Mouse (Mus musculus): ENCODE measurements around the gene Slc38a5. TPM values are rescaled to one million over a fixed set of nuclear protein-coding genes. Genes with fewer than 3 reads are reported as not detected.

The Slc38a5 gene
- 0.18 and 0.64 TPM in 2 replicates for polyA plus RNA-seq (2015; fragmentation: Nextera tagmentation; extraction: Ambion mirVana)

DNA sequence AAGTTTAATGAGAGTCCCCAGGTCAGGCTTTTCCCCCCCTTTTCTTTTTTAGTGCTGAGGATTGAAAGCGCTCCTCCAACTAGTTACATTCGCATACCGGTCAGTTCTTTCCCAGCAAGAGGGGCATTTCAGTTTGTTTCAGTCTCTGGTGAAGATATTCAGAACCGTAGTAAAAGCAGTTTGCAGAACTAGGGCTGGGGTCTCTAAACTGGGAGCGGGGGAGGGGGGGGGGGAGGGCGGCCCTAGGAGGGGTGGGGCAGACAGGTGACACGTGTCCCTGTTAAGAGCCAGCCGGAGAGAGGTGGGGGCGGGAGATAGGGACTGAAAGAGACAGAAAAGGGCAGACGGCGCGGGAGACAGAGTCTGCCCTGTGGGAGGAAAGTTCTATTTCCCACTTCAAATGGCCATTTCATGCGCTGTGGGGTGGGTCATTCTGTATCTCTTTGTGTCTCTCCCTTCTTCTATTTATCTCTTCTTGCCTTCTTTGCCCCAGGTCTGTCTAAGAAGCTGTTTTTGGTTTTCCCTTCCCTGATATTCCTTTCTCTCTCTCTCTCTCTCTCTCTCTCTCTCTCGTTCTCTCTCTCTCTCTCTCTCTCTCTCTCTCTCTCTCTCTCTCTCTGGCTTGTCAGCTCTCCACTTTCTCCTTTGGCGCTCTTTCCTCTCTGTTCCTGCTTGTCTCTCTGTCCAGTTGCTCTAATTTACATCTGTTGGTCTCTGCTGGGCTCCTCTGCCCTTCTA, at the start of gene Slc38a5:
Gene Slc38a5, plus strand, starts transcription at position 51 of the 738 bp plus-strand sequence.
- H3K27me3 ChIP-seq, result no peaks in the 10 kb centered on the region

GRCm38 (mm10) chrX:8222296-8222677, 48.6 kb upstream of the Slc38a5 start:
- Histone ChIP-seq H3K4me1 (no peaks in the 10 kb centered on the region), H3K36me3 (no peaks in the 10 kb centered on the region), H3K27ac (replicated peaks) (no peak overlapping the region), H3K9me3 (replicated peaks) (no peaks in the 10 kb centered on the region), H3K4me3 (replicated peaks) (no peak overlapping the region), H3K4me2 (replicated peaks) (no peak overlapping the region), H3K9ac (no peak overlapping the region), H3K27me3 (no peaks in the 10 kb centered on the region)
- ATAC-seq (ENCODE audit: insufficient number of reproducible peaks, low FRiP score, low TSS enrichment, low read depth), result no peak
- 44% methylated on average over 3 of the region's 3 CpGs for WGBS

More for the DNA sequence above, at the start of gene Slc38a5:
- no peak within 1 kb of the TSS for H3K9ac ChIP-seq
- H3K4me2 ChIP-seq (replicated peaks), result no peak within 1 kb of the TSS; the same call in 1 of the 2 replicates
- no peaks in the 10 kb centered on the region for H3K9me3 ChIP-seq (replicated peaks)
- no peak within 1 kb of the TSS for H3K27ac ChIP-seq (replicated peaks)
- ATAC-seq (ENCODE audit: insufficient number of reproducible peaks, low FRiP score, low TSS enrichment, low read depth), result no peak
- no peaks in the 10 kb centered on the region for H3K36me3 ChIP-seq
- WGBS, result 12% methylated on average over 12 of the region's 15 CpGs
- H3K4me3 ChIP-seq (replicated peaks), result no peak within 1 kb of the TSS
- no peaks in the 10 kb centered on the region for H3K4me1 ChIP-seq

- no peak overlapping the region for H3K4me2 ChIP-seq (replicated peaks)
- H3K27me3 ChIP-seq, result no peaks in the 10 kb centered on the region
- ATAC-seq (ENCODE audit: insufficient number of reproducible peaks, low FRiP score, low TSS enrichment, low read depth), result peak; percentile 39; the same call in 1 of the 2 replicates
- no peaks in the 10 kb centered on the region for H3K36me3 ChIP-seq
- no peaks in the 10 kb centered on the region for H3K9me3 ChIP-seq (replicated peaks)
- no peak overlapping the region for H3K4me3 ChIP-seq (replicated peaks)
- no peak overlapping the region for H3K9ac ChIP-seq
- peak overlapping the region; percentile 55; the same call in 1 of the 2 replicates for H3K27ac ChIP-seq (replicated peaks)
- 34% methylated on average over 7 of the region's 7 CpGs for WGBS
- H3K4me1 ChIP-seq, result no peaks in the 10 kb centered on the region
Measured at GRCm38 (mm10) chrX:8222678-8223421, 48.1 kb upstream of the Slc38a5 start.

DNA sequence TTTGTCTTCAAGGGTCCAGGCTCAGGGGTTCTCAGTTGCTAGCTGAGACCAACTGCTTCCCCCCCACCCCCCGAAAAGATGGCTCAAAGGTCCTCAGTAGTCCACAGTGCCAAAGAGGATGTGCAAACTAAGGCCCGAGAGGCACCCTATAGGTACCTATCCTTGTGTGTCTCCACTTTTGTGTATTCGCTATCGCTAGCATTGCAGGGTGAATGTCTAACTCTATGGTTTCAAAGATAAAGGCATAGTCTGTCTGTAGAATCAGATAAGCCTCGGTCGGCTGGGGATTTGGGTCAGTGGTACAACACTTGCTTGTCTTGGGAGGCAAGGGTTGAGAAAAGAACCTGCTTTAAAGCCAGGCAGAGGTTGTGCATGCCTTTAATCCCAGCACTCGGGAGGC, 47.5 kb upstream of the Slc38a5 start:
- no peaks in the 10 kb centered on the region for H3K4me1 ChIP-seq
- no peak overlapping the region for H3K9ac ChIP-seq
- no peak for ATAC-seq (ENCODE audit: insufficient number of reproducible peaks, low FRiP score, low TSS enrichment, low read depth)

DNA sequence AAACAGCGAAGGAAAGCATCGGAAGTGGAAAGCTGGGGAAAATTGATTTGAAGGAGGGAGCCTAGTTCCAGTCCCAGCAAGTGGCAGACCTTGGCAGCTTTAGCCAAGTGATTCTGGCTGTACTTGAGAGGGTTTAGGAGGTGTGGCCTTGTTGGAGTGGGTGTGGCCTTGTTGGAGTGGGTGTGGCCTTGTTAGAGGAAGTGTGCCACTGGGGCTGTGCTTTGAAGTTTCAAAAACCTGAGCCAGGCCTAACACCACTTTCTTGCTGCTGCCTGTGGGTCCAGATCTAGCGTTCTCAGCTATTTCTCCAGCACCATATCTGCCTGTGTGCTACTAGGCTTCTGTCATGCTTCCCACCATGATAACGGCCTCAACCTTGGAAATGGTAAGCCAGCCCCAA, 40.7 kb upstream of the Slc38a5 start:
- ATAC-seq (ENCODE audit: insufficient number of reproducible peaks, low FRiP score, low TSS enrichment, low read depth), result no peak
- H3K4me2 ChIP-seq (replicated peaks), result no peak overlapping the region
- 79% methylated on average over 4 of the region's 4 CpGs for WGBS
- H3K27me3 ChIP-seq, result no peaks in the 10 kb centered on the region
- H3K27ac ChIP-seq (replicated peaks), result no peak overlapping the region
- H3K9me3 ChIP-seq (replicated peaks), result no peaks in the 10 kb centered on the region
- no peak overlapping the region for H3K9ac ChIP-seq
- H3K4me1 ChIP-seq, result no peaks in the 10 kb centered on the region
- H3K4me3 ChIP-seq (replicated peaks), result no peak overlapping the region
- no peaks in the 10 kb centered on the region for H3K36me3 ChIP-seq

More for the DNA sequence above, 47.5 kb upstream of the Slc38a5 start:
- H3K36me3 ChIP-seq, result no peaks in the 10 kb centered on the region
- H3K27ac ChIP-seq (replicated peaks), result 0 out of 2 replicates have a peak overlapping the region, but pooled peaks have one; percentile 55
- H3K9me3 ChIP-seq (replicated peaks), result no peaks in the 10 kb centered on the region
- H3K4me2 ChIP-seq (replicated peaks), result no peak overlapping the region
- 79% methylated on average over 7 of the region's 7 CpGs for WGBS
- no peaks in the 10 kb centered on the region for H3K27me3 ChIP-seq
- no peak overlapping the region for H3K4me3 ChIP-seq (replicated peaks)

DNA sequence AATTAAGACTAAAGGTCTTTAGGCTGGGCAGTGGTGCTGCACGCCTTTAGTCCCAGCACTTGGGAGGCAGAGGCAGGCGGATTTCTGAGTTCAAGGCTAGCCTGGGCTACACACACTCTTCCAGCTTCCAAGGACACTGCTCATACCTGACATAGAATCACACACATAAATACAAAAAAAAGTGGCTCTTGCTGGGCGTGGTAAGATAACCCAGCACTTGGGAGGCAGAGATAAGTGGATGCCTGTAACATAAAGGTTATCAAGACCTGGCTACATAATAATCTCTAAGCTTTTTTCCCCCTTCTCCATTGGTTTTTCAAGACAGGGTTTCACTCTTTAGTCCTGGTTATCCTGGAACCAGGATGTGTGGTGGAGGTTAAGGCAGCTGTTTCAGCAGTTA, 37.3 kb upstream of the Slc38a5 start:
- H3K9me3 ChIP-seq (replicated peaks), result no peaks in the 10 kb centered on the region
- no peaks in the 10 kb centered on the region for H3K36me3 ChIP-seq
- no peak for ATAC-seq (ENCODE audit: insufficient number of reproducible peaks, low FRiP score, low TSS enrichment, low read depth)
- no peak overlapping the region for H3K9ac ChIP-seq
- no peaks in the 10 kb centered on the region for H3K27me3 ChIP-seq
- no peak overlapping the region for H3K4me3 ChIP-seq (replicated peaks)
- H3K4me1 ChIP-seq, result no peaks in the 10 kb centered on the region
- no peak overlapping the region for H3K4me2 ChIP-seq (replicated peaks)
- H3K27ac ChIP-seq (replicated peaks), result no peak overlapping the region
- WGBS, result 82% methylated on average over 3 of the region's 3 CpGs

DNA sequence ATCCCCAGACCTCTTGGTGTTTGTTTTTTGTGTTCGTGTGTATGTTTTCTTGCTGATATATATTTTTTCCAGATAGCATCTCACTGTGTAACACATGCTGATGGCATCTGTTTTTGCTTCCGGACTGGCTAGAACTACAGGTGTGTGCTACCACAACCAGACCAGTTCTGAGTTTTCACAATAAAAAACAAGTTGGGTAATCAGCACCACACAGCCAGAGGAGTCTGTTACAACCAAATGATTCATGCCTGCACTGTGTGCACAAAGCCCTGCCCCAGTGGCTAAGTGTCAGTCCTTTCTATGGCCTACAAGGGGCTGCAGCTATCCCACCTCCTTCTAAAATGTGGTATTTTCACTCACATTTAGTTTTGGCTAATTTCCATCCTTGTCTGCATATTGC, 34.2 kb upstream of the Slc38a5 start:
- Histone ChIP-seq H3K4me1 (no peaks in the 10 kb centered on the region), H3K27me3 (no peaks in the 10 kb centered on the region), H3K4me2 (replicated peaks) (no peak overlapping the region), H3K4me3 (replicated peaks) (no peak overlapping the region), H3K27ac (replicated peaks) (no peak overlapping the region), H3K9ac (no peak overlapping the region), H3K9me3 (replicated peaks) (no peaks in the 10 kb centered on the region), H3K36me3 (no peaks in the 10 kb centered on the region)
- ATAC-seq (ENCODE audit: insufficient number of reproducible peaks, low FRiP score, low TSS enrichment, low read depth), result no peak
- WGBS, result 71% methylated on average over 2 of the region's 2 CpGs

DNA sequence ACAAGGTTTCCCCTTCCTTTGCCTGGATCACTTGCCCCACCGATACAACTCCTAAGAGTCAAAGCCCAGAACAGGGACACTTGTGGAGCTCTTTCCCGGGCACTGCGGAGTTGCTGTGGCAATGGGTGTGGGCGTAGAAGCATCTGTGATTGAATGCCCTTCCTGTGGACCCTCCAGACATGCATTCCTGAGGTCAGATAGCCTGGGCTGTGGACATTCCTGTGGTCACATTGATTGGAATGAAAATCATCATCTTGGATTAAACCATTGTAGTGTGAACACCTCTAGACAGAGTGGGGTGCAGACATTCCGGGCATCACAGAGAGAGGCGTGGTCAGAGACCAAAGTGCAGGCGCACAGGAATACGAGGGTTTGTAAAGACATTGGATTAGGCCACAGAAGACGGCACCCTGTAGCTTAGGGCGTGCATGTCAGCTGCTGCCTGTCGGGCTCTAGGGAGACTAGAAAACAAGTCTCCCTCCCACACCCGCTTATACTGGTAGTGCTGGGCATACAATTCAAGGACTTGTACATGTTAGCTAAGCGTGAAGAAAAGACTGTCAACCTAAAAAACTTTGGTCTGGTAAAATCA, 32.0 kb upstream of the Slc38a5 start:
- 69% methylated on average over 13 of the region's 13 CpGs for WGBS
- Histone ChIP-seq H3K36me3 (no peaks in the 10 kb centered on the region), H3K27me3 (no peaks in the 10 kb centered on the region), H3K4me2 (replicated peaks) (no peak overlapping the region), H3K4me3 (replicated peaks) (no peak overlapping the region), H3K4me1 (no peaks in the 10 kb centered on the region), H3K9ac (no peak overlapping the region), H3K27ac (replicated peaks) (no peak overlapping the region), H3K9me3 (replicated peaks) (no peaks in the 10 kb centered on the region)
- ATAC-seq (ENCODE audit: insufficient number of reproducible peaks, low FRiP score, low TSS enrichment, low read depth), result peak; percentile 65; the same call in 1 of the 2 replicates

DNA sequence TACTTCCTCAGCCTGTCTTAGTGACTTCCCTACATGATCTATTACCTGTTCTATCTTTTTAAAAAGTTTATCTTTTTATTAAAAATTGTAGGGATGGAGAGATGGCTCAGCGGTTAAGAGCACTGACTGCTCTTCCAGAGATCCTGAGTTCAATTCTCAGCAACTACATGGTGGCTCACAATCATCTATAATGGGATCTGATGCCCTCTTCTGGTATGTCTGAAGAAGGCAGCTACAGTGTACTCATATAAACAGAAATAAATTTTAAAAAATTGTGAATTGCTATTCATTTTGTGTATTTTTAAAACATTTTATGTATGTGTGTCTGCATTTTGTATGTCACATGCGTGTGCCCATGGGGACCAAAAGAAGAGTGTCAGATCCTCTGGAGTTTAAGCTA, 23.3 kb upstream of the Slc38a5 start:
- Histone ChIP-seq H3K27ac (replicated peaks) (no peak overlapping the region), H3K4me3 (replicated peaks) (no peak overlapping the region), H3K27me3 (no peaks in the 10 kb centered on the region), H3K36me3 (no peaks in the 10 kb centered on the region), H3K4me1 (peaks cover 8% of the 10 kb centered on the region; the same call in 1 of the 2 replicates), H3K9me3 (replicated peaks) (no peaks in the 10 kb centered on the region), H3K9ac (no peak overlapping the region), H3K4me2 (replicated peaks) (no peak overlapping the region)
- ATAC-seq (ENCODE audit: insufficient number of reproducible peaks, low FRiP score, low TSS enrichment, low read depth), result no peak
- 89% methylated on average over 2 of the region's 2 CpGs for WGBS

DNA sequence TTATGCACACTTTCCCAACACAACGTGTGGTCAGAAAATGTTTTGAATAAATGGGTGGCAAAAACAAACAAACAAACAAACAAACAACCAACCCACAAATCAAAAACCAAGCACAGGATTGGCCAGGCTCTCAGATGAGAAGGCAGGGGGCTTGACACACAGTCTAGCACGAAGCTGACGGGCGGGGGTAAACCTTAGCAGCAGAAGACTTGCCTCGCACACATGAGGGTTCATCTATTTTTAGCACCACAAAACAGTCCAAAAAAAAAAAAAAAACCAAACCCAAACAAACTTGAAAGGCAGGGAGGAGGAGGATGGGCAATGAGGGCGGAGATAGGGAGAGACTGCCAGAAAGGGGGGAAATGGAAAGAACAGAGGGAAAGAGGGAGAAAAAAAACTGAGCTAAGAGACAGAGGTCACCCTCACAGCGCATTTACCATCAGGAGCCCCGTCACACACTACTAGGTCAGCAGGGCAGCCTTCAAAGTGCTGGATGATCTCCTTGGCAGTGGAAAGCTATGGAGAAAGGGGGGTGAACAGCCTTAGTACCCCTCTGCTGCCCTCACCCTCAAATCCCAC, 22.3 kb upstream of the Slc38a5 start:
- 81% methylated on average over 8 of the region's 8 CpGs for WGBS
- Histone ChIP-seq H3K27me3 (no peaks in the 10 kb centered on the region), H3K27ac (replicated peaks) (no peak overlapping the region), H3K9ac (no peak overlapping the region), H3K9me3 (replicated peaks) (no peaks in the 10 kb centered on the region), H3K4me2 (replicated peaks) (no peak overlapping the region), H3K36me3 (no peaks in the 10 kb centered on the region), H3K4me3 (replicated peaks) (no peak overlapping the region), H3K4me1 (peaks cover 8% of the 10 kb centered on the region; the same call in 1 of the 2 replicates)
- ATAC-seq (ENCODE audit: insufficient number of reproducible peaks, low FRiP score, low TSS enrichment, low read depth), result no peak

DNA sequence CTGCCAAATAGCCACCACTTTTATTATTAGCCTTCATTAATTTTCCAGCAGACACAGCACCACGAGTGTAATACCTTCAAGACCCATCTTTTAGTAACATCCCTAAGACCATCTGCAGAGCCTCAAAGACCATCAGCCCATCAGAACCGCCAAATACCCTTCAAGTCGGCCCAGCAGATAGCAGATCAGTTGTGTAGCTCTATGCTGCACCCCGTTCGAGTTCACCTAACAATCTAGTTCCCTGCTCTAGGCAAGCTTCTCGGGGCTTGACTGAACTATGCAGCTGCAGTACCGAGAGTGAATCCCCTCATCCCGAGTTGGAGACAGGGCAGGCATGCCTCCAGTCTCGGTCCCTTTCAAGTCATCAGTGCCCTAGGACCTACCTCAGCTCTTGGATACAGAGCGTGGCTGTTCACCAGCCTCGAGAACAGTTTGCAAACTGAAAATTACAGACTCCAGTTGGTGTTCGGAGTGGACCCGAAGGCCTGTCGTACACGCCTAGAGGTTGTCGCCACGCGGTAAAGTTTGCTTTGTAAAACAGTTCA, 19.1 kb upstream of the Slc38a5 start:
- 16% methylated on average over 18 of the region's 18 CpGs for WGBS

More for the DNA sequence above, 19.1 kb upstream of the Slc38a5 start:
- Histone ChIP-seq H3K9me3 (replicated peaks) (no peaks in the 10 kb centered on the region), H3K27me3 (no peaks in the 10 kb centered on the region), H3K4me2 (replicated peaks) (peak overlapping the region; percentile 50), H3K4me3 (replicated peaks) (peak overlapping the region; percentile 57), H3K9ac (peak overlapping the region; percentile 40), H3K36me3 (no peaks in the 10 kb centered on the region), H3K27ac (replicated peaks) (0 out of 2 replicates have a peak overlapping the region, but pooled peaks have one; percentile 75), H3K4me1 (peaks cover 8% of the 10 kb centered on the region; the same call in 1 of the 2 replicates)
- ATAC-seq (ENCODE audit: insufficient number of reproducible peaks, low FRiP score, low TSS enrichment, low read depth), result peak; percentile 40
